Mouse (Mus musculus) heart, embryonic 16.5 days (tissue): Measurements from ENCODE around the gene Rnf11. TPM values are rescaled to one million over a fixed set of nuclear protein-coding genes. Genes with fewer than 3 reads are reported as not detected.

Source experiments
- ATAC-seq: fragments of 200-750 bp; cut with Nextera tagmentation; replicated peaks from 2 replicates; pipeline ENCODE4 v1.8.0; 2017; ENCODE audit warnings: moderate number of reproducible peaks; ENCODE audit not compliant: insufficient read depth, low FRiP score; ENCODE audit errors: extremely low read depth
- H3K27ac ChIP-seq: fragments of 300-500 bp; sonication (generic); 2 replicates; pipeline ENCODE4 v1.5.1; 2014; ENCODE audit warnings: mild to moderate bottlenecking, low read length, control low read depth, moderate library complexity
- H3K27me3 ChIP-seq: fragments of 300-500 bp; sonication (generic); 2 replicates; pipeline ENCODE4 v1.6.1; 2014; ENCODE audit warnings: low read length, mixed read lengths; ENCODE audit not compliant: control insufficient read depth, insufficient read depth
- H3K36me3 ChIP-seq: fragments of 300-500 bp; sonication (generic); 2 replicates; pipeline ENCODE4 v1.6.1; 2014; ENCODE audit not compliant: control insufficient read depth, insufficient read depth
- H3K4me1 ChIP-seq: fragments of 300-500 bp; sonication (generic); 2 replicates; pipeline ENCODE4 v1.6.1; 2014; ENCODE audit warnings: low read length, mixed read lengths; ENCODE audit not compliant: control insufficient read depth, insufficient read depth
- H3K4me2 ChIP-seq: fragments of 300-500 bp; sonication (generic); 2 replicates; pipeline ENCODE4 v1.6.1; 2014; ENCODE audit warnings: low read depth, mild to moderate bottlenecking, control low read depth, low read length
- H3K4me3 ChIP-seq: fragments of 300-500 bp; sonication (generic); 2 replicates; pipeline ENCODE4 v1.5.1; 2014; ENCODE audit warnings: mild to moderate bottlenecking, control low read depth, low read length
- H3K9ac ChIP-seq: fragments of 300-500 bp; sonication (generic); 2 replicates; pipeline ENCODE4 v1.6.1; 2014; ENCODE audit warnings: low read length, control low read depth
- H3K9me3 ChIP-seq: fragments of 300-500 bp; sonication (generic); replicated peaks from 2 replicates; pipeline ENCODE4 v1.6.1; 2016; ENCODE audit warnings: low read length; ENCODE audit not compliant: control insufficient read depth
- WGBS: fragments of 180-500 bp; shearing (Covaris S2); extraction: QIAGEN DNeasy Blood & Tissue Kit; methylation state at CpG from one replicate; pipeline ENCODE4 v1.1.7; 2014; 5-methylcytosine and 5-hydroxymethylcytosine counted together
- polyA plus RNA-seq: library from polyadenylated mRNA; unstranded; fragments of >200 nt; fragmentation: Nextera tagmentation; extraction: Ambion mirVana; gene quantifications from 2 replicates; pipeline ENCODE4 v1.2.1, GENCODE M21; 2015

Gene Rnf11
- polyA plus RNA-seq, 1 experiment from 2014 or later: 41.5 TPM

DNA sequence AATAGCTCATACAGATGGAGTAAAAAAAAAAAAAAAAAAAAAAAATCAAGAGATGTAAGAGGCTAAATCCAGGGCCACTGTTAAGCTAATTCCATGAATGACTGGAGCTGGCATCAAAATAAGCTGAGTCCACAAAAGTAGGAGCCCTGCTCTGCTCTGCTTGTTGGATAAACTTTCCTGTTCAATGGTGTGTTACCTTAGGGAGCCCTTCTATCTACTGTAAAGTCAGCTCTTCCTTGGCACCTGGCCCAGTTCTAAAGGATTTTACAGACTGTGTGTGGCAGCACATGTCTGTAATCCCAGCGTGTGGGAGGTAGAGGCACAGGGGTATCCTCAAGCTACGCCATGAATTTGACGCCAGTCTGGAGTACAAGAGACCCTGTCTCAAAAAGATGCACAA lies 43.5 kb downstream of the Rnf11 start:
- H3K27ac ChIP-seq: no peak overlapping the region
- 86% methylated on average over 3 of the region's 3 CpGs for WGBS
- no peak for ATAC-seq
- no peak overlapping the region for H3K9ac ChIP-seq
- H3K4me2 ChIP-seq: no peak overlapping the region
- H3K9me3 ChIP-seq: no peaks in the 10 kb centered on the region
- no peaks in the 10 kb centered on the region for H3K27me3 ChIP-seq
- no peak overlapping the region for H3K4me3 ChIP-seq
- peaks cover 31% of the 10 kb centered on the region for H3K4me1 ChIP-seq
- no peaks in the 10 kb centered on the region for H3K36me3 ChIP-seq

DNA sequence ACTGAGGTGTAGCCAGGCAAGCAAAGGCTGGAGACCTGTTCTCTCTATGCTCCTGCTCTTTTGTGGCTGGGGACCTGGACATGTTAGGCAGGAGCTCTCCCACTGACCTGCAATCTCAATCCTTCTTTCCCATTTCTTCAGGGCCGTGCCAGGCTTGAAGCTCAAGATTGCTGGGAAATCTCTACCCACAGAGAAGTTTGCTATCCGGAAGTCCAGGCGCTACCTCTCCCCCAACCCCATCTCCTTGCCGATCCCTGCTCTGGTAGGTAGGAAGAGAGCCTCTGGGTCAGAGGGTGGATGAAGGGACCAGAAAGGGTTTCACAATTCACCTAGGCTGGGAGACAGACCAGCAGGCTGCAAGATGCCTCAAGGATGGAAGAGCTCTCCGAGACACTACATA lies 44.1 kb downstream of the Rnf11 start:
- Histone ChIP-seq H3K4me1 (peaks cover 25% of the 10 kb centered on the region), H3K27ac (no peak overlapping the region)

GRCm38 (mm10) chr4:109439825-109440248 lies 44.7 kb downstream of the Rnf11 start:
- Histone ChIP-seq H3K4me2 (no peak overlapping the region), H3K4me1 (peaks cover 20% of the 10 kb centered on the region), H3K9ac (no peak overlapping the region), H3K27ac (no peak overlapping the region), H3K4me3 (no peak overlapping the region), H3K27me3 (no peaks in the 10 kb centered on the region), H3K36me3 (no peaks in the 10 kb centered on the region), H3K9me3 (no peaks in the 10 kb centered on the region)
- ATAC-seq: no peak
- 50% methylated on average over 3 of the region's 3 CpGs for WGBS

More for the DNA sequence above, 44.1 kb downstream of the Rnf11 start:
- Histone ChIP-seq H3K4me2 (no peak overlapping the region), H3K27me3 (no peaks in the 10 kb centered on the region), H3K9me3 (no peaks in the 10 kb centered on the region), H3K36me3 (no peaks in the 10 kb centered on the region), H3K9ac (no peak overlapping the region), H3K4me3 (no peak overlapping the region)
- ATAC-seq: no peak
- 93% methylated on average over 5 of the region's 5 CpGs for WGBS

GRCm38 (mm10) chr4:109439101-109439500 lies 45.4 kb downstream of the Rnf11 start:
- ATAC-seq: no peak
- H3K4me3 ChIP-seq: no peak overlapping the region
- H3K27me3 ChIP-seq: no peaks in the 10 kb centered on the region
- H3K27ac ChIP-seq: no peak overlapping the region
- no peak overlapping the region for H3K4me2 ChIP-seq
- WGBS: 75% methylated on average over 8 of the region's 8 CpGs
- H3K9ac ChIP-seq: no peak overlapping the region
- no peaks in the 10 kb centered on the region for H3K36me3 ChIP-seq
- peaks cover 16% of the 10 kb centered on the region for H3K4me1 ChIP-seq
- no peaks in the 10 kb centered on the region for H3K9me3 ChIP-seq

GRCm38 (mm10) chr4:109437913-109438878 lies 46.3 kb downstream of the Rnf11 start:
- Histone ChIP-seq H3K9ac (no peak overlapping the region), H3K9me3 (no peaks in the 10 kb centered on the region), H3K27ac (no peak overlapping the region), H3K36me3 (no peaks in the 10 kb centered on the region), H3K27me3 (no peaks in the 10 kb centered on the region), H3K4me3 (no peak overlapping the region), H3K4me1 (peaks cover 17% of the 10 kb centered on the region), H3K4me2 (no peak overlapping the region)
- 0 out of 2 replicates have a peak, but pooled peaks have one; percentile 39 for ATAC-seq
- 59% methylated on average over 9 of the region's 9 CpGs for WGBS

GRCm38 (mm10) chr4:109434256-109434655 lies 50.3 kb downstream of the Rnf11 start:
- 70% methylated on average over 1 of the region's 1 CpGs for WGBS
- Histone ChIP-seq H3K36me3 (no peaks in the 10 kb centered on the region), H3K4me1 (peaks cover 17% of the 10 kb centered on the region), H3K4me3 (no peak overlapping the region), H3K27ac (no peak overlapping the region), H3K9ac (no peak overlapping the region), H3K27me3 (no peaks in the 10 kb centered on the region), H3K4me2 (no peak overlapping the region), H3K9me3 (no peaks in the 10 kb centered on the region)
- no peak for ATAC-seq

DNA sequence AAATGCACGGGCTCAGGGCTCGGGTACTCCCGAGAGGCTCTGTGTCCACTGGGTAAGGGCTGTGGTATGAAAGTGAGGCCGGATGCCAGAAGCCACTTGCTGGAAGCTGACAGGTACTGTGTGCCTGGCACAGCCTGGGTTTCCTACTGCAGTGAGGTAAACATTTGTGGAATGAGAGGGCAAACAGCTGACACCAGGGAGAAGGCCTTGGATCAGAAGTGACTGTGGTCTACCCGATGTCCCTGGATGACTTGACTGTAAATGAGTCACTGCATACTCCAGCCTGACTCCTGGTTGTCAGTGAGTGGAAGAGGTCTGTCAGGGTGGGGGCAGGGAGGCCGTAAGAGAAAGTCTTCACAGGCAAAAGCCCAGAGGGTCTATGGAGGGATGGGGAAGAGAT lies 50.9 kb downstream of the Rnf11 start:
- Histone ChIP-seq H3K36me3 (no peaks in the 10 kb centered on the region), H3K4me3 (no peak overlapping the region), H3K4me1 (peaks cover 17% of the 10 kb centered on the region), H3K27me3 (no peaks in the 10 kb centered on the region), H3K9me3 (no peaks in the 10 kb centered on the region), H3K27ac (peak overlapping the region; percentile 43; the same call in 1 of the 2 replicates), H3K4me2 (no peak overlapping the region), H3K9ac (no peak overlapping the region)
- whole genome bisulfite sequencing: 41% methylated on average over 6 of the region's 6 CpGs
- ATAC-seq: peak; percentile 57

- peak overlapping the region; percentile 43; the same call in 1 of the 2 replicates for H3K27ac ChIP-seq
Observed at GRCm38 (mm10) chr4:109432668-109433375, 51.7 kb downstream of the Rnf11 start.

DNA sequence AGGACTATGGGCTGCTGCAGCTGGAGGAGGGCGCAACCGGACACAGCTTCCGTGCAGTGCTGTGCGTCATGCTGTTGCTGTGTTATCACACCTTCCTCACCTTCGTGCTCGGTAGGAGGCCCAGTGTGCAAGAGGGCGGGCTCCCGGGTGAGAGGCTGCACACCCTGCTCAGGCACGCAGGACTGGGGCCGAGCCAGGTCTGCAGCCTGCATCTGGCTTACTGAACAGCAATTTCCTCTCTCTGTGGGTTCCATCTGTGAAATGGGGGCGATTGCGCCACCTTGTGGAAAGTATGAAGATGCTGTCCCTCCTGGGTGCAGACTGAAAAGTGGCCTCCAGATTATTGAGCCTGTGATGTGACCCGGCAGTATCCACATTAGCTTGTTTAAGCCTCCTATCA lies 53.7 kb downstream of the Rnf11 start:
- peaks cover 17% of the 10 kb centered on the region for H3K4me1 ChIP-seq
- no peak overlapping the region for H3K4me3 ChIP-seq
- no peak overlapping the region for H3K27ac ChIP-seq
- no peaks in the 10 kb centered on the region for H3K27me3 ChIP-seq
- WGBS: 34% methylated on average over 13 of the region's 13 CpGs
- no peak overlapping the region for H3K9ac ChIP-seq
- peak; percentile 38; the same call in 1 of the 2 replicates for ATAC-seq
- H3K4me2 ChIP-seq: no peak overlapping the region
- no peaks in the 10 kb centered on the region for H3K9me3 ChIP-seq
- no peaks in the 10 kb centered on the region for H3K36me3 ChIP-seq

More at GRCm38 (mm10) chr4:109432668-109433375, 51.7 kb downstream of the Rnf11 start:
- no peak overlapping the region for H3K4me3 ChIP-seq
- H3K36me3 ChIP-seq: no peaks in the 10 kb centered on the region
- 70% methylated on average over 16 of the region's 16 CpGs for WGBS
- H3K9me3 ChIP-seq: no peaks in the 10 kb centered on the region
- H3K4me1 ChIP-seq: peaks cover 17% of the 10 kb centered on the region
- H3K9ac ChIP-seq: no peak overlapping the region
- no peak; the same call in 1 of the 2 replicates for ATAC-seq
- no peak overlapping the region for H3K4me2 ChIP-seq
- H3K27me3 ChIP-seq: no peaks in the 10 kb centered on the region
